Mouse (Mus musculus) limb, embryonic 14.5 days (tissue): ENCODE results near the gene Slc22a1. TPM values are rescaled to one million over a fixed set of nuclear protein-coding genes. Genes with fewer than 3 reads are reported as not detected.

Source experiments
- ATAC-seq: fragments of 200-750 bp; cut with Nextera tagmentation; 2 replicates; pipeline ENCODE4 v1.8.0; 2017; ENCODE audit warnings: low read depth, moderate number of reproducible peaks, moderate TSS enrichment; ENCODE audit not compliant: low FRiP score
- DNase-seq: peaks from one replicate; pipeline ENCODE4 v3.0.0-alpha.2; 2015; ENCODE audit warnings: low spot score
- H3K27ac ChIP-seq: fragments of 300-500 bp; sonication (generic); replicated peaks from 2 replicates; pipeline ENCODE4 v1.5.1; 2014; ENCODE audit warnings: low read depth, mild to moderate bottlenecking, low read length, moderate library complexity, mixed read lengths
- H3K27me3 ChIP-seq: fragments of 300-500 bp; sonication (generic); 2 replicates; pipeline ENCODE4 v1.6.1; 2014; ENCODE audit warnings: low read length, mixed read lengths; ENCODE audit not compliant: control insufficient read depth, insufficient read depth
- H3K36me3 ChIP-seq: fragments of 300-500 bp; sonication (generic); 2 replicates; pipeline ENCODE4 v1.6.1; 2014; ENCODE audit warnings: mild to moderate bottlenecking, low read length, moderate library complexity, mixed read lengths; ENCODE audit not compliant: control insufficient read depth, insufficient read depth
- H3K4me1 ChIP-seq: fragments of 300-500 bp; sonication (generic); 2 replicates; pipeline ENCODE4 v1.6.1; 2014; ENCODE audit warnings: antibody characterized with exemption, low read length, mixed read lengths; ENCODE audit not compliant: control insufficient read depth, insufficient read depth
- H3K4me2 ChIP-seq: fragments of 300-500 bp; sonication (generic); replicated peaks from 2 replicates; pipeline ENCODE4 v1.6.1; 2014; ENCODE audit warnings: low read depth, mild to moderate bottlenecking, low read length, moderate library complexity; ENCODE audit not compliant: severe bottlenecking
- H3K4me3 ChIP-seq: fragments of 300-500 bp; sonication (generic); replicated peaks from 2 replicates; pipeline ENCODE4 v1.5.1; 2014; ENCODE audit warnings: low read length
- H3K9ac ChIP-seq: fragments of 300-500 bp; sonication (generic); 2 replicates; pipeline ENCODE4 v1.6.1; 2014; ENCODE audit warnings: mild to moderate bottlenecking, low read depth, low read length, moderate library complexity; ENCODE audit not compliant: severe bottlenecking
- H3K9me3 ChIP-seq: fragments of 300-500 bp; sonication (generic); 2 replicates; pipeline ENCODE4 v1.6.1; 2016; ENCODE audit warnings: low read length; ENCODE audit not compliant: control insufficient read depth
- POLR2A ChIP-seq: fragments of 200-500 bp; IDR thresholded peaks from 2 replicates; pipeline ENCODE4 v1.8.0; 2012; ENCODE audit warnings: inconsistent platforms, mild to moderate bottlenecking, moderate library complexity, borderline replicate concordance; ENCODE audit not compliant: insufficient read depth, insufficient read length; ENCODE audit errors: extremely low read depth
- WGBS: fragments of 180-500 bp; shearing (Covaris S2); extraction: QIAGEN DNeasy Blood & Tissue Kit; methylation state at CpG from one replicate; pipeline ENCODE4 v1.1.7; 2014; 5-methylcytosine and 5-hydroxymethylcytosine counted together
- polyA plus RNA-seq, 2 experiments: library from polyadenylated mRNA; depleted of rRNA in 1 of 2; stranded (reverse) in 1 of 2; unstranded in 1 of 2; fragments of >200 nt; fragmentation: Nextera tagmentation in 1 of 2; extraction: Ambion mirVana in 1 of 2; gene quantifications; 2 replicates each; pipeline versions ENCODE4 v1.2.1 to v1.2.3; 2012 to 2014

Gene Slc22a1
- polyA plus RNA-seq, 2 experiments: 0.14 TPM; not detected in 1

GRCm38 (mm10) chr17:12712993-12713392 lies 37.4 kb upstream of the Slc22a1 start:
- TF ChIP-seq POLR2A: no peak
- DNase-seq: no peak
- Histone ChIP-seq H3K4me1 (peaks cover 5% of the 10 kb centered on the region), H3K4me3 (no peak overlapping the region), H3K27me3 (no peaks in the 10 kb centered on the region), H3K9ac (no peak overlapping the region), H3K36me3 (peaks cover 87% of the 10 kb centered on the region), H3K27ac (no peak overlapping the region), H3K4me2 (no peak overlapping the region), H3K9me3 (no peaks in the 10 kb centered on the region)
- ATAC-seq: no peak
- 72% methylated on average over 3 of the region's 3 CpGs for WGBS

- H3K27ac ChIP-seq: no peak overlapping the region
- no peak overlapping the region for H3K4me3 ChIP-seq
- H3K36me3 ChIP-seq: peaks cover 86% of the 10 kb centered on the region
- H3K9me3 ChIP-seq: no peaks in the 10 kb centered on the region
- no peak overlapping the region for H3K9ac ChIP-seq
- no peak overlapping the region for H3K4me2 ChIP-seq
- ATAC-seq: no peak; the same call in 1 of the 2 replicates
- DNase-seq: no peak
- no peaks in the 10 kb centered on the region; the same call in 1 of the 2 replicates for H3K4me1 ChIP-seq
- TF ChIP-seq POLR2A: no peak
- H3K27me3 ChIP-seq: no peaks in the 10 kb centered on the region
These were observed 36.6 kb upstream of the Slc22a1 start for GRCm38 (mm10) chr17:12712191-12712590.

GRCm38 (mm10) chr17:12710976-12711375 lies 35.3 kb upstream of the Slc22a1 start:
- Histone ChIP-seq H3K4me1 (no peaks in the 10 kb centered on the region; the same call in 1 of the 2 replicates), H3K9me3 (no peaks in the 10 kb centered on the region), H3K9ac (no peak overlapping the region), H3K27ac (no peak overlapping the region), H3K36me3 (peaks cover 85% of the 10 kb centered on the region), H3K27me3 (no peaks in the 10 kb centered on the region), H3K4me2 (no peak overlapping the region), H3K4me3 (no peak overlapping the region)
- 68% methylated on average over 2 of the region's 2 CpGs for WGBS
- no peak for TF ChIP-seq POLR2A
- DNase-seq (no peak), ATAC-seq (no peak)

GRCm38 (mm10) chr17:12710050-12710780 lies 34.6 kb upstream of the Slc22a1 start:
- no peak overlapping the region for H3K27ac ChIP-seq
- no peaks in the 10 kb centered on the region for H3K9me3 ChIP-seq
- no peak overlapping the region for H3K4me2 ChIP-seq
- ATAC-seq: no peak
- 62% methylated on average over 13 of the region's 13 CpGs for WGBS
- no peaks in the 10 kb centered on the region; the same call in 1 of the 2 replicates for H3K4me1 ChIP-seq
- no peaks in the 10 kb centered on the region for H3K27me3 ChIP-seq
- H3K4me3 ChIP-seq: no peak overlapping the region
- H3K36me3 ChIP-seq: peaks cover 81% of the 10 kb centered on the region
- no peak for TF ChIP-seq POLR2A
- H3K9ac ChIP-seq: no peak overlapping the region
- peak; percentile 37 for DNase-seq

- WGBS: 88% methylated on average over 3 of the region's 3 CpGs
- Histone ChIP-seq H3K4me3 (no peak overlapping the region), H3K4me2 (no peak overlapping the region), H3K9me3 (no peaks in the 10 kb centered on the region), H3K9ac (no peak overlapping the region), H3K4me1 (no peaks in the 10 kb centered on the region; the same call in 1 of the 2 replicates), H3K27me3 (no peaks in the 10 kb centered on the region), H3K36me3 (peaks cover 78% of the 10 kb centered on the region), H3K27ac (no peak overlapping the region)
- TF ChIP-seq POLR2A: no peak
- DNase-seq (no peak), ATAC-seq (no peak)
These were observed 32.8 kb upstream of the Slc22a1 start for GRCm38 (mm10) chr17:12708398-12708797.
